Mouse (Mus musculus): ENCODE results near the gene Lpp. TPM values are rescaled to one million over a fixed set of nuclear protein-coding genes. Genes with fewer than 3 reads are reported as not detected.

Lpp gene
- total RNA-seq, 2 experiments from 2014 or later: 5.9 to 6.0 TPM

GRCm38 (mm10) chr16:24490751-24491485 is 97.6 kb downstream of the Lpp start:
- intact Hi-C loops (cut with DNase I): no loop called here
- DNase-seq (ENCODE audit: low spot score in 2 of 2): no peak

GRCm38 (mm10) chr16:24491486-24491758 is 98.1 kb downstream of the Lpp start:
- intact Hi-C loops (cut with DNase I): no loop called here
- no peak for DNase-seq (ENCODE audit: low spot score in 2 of 2)

GRCm38 (mm10) chr16:24492194-24492940 is 99.1 kb downstream of the Lpp start:
- intact Hi-C loops (cut with DNase I): no loop called here
- no peak for DNase-seq (ENCODE audit: low spot score in 2 of 2)

- DNase-seq (ENCODE audit: low spot score in 2 of 2): no peak
Measured at GRCm38 (mm10) chr16:24494531-24494930, 101.2 kb downstream of the Lpp start.

DNA sequence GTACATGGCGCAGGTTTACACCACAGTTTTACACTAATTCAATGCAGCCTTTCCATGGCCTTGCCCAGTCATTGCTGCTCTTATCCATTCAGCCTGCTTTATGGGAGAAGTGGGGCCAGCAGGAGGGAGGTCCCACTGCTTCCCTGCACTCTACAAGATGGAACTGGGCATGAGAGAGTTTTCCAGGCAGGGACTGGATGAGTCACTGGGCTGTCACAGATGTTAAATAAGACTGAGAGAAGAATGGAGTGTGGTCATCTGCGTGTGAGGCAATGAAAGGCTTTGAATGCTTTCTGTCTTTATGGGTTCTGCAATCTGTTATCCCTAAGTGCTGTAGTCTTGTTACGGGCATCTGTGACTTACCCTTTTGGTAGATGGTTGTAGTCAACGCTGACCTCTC is 102.2 kb downstream of the Lpp start:
- DNase-seq (ENCODE audit: low spot score in 2 of 2): no peak
- intact Hi-C loops (cut with DNase I): no loop called here

More at GRCm38 (mm10) chr16:24494531-24494930, 101.2 kb downstream of the Lpp start:
- intact Hi-C loops (cut with DNase I): no loop called here

DNA sequence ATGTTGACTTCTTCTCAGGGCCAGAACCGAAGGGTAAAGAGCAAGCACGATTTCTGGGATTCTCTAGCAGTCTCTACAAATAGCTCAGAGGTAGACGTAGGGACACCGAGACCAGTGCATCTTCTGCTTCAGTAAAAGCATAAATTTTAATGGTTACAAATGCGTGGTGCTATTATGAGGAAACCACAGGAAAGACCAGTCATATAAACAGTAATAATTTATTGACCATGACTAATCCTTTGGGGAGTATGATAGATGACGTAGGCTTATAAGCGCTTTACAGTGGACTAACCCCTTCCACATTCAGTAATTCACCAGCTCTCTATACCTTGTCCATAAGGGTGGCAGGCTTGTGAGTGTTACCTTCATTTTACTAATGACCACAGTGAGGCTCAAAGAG is 103.3 kb downstream of the Lpp start:
- intact Hi-C loops (cut with DNase I): no loop called here
- no peak for DNase-seq (ENCODE audit: low spot score in 2 of 2)

DNA sequence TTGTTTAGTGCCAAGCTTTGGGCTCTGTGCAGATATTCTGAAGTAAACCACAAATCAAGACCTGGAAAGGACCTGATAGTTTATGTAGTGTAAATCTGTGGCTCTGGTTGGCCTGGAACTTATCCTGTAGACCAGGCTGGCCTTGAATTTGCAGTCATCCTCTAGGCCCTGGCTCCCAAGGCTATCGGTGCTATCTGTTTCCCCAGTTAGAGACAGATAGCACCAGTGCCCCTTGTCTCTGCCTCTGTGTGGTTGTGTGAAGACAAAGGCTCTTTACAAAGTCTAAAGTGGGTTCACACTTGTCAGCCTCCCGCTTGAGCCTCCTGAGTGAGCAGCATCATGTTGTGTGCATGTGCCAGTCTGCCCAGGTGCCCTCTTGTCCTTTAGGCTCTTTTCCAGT is 104.1 kb downstream of the Lpp start:
- DNase-seq (ENCODE audit: low spot score in 2 of 2): no peak
- intact Hi-C loops (cut with DNase I): no loop called here

GRCm38 (mm10) chr16:24498103-24498659 is 104.9 kb downstream of the Lpp start:
- no peak for DNase-seq (ENCODE audit: low spot score in 2 of 2)
- intact Hi-C loops (cut with DNase I): no loop called here

GRCm38 (mm10) chr16:24501197-24501596 is 107.9 kb downstream of the Lpp start:
- intact Hi-C loops (cut with DNase I): no loop called here

DNA sequence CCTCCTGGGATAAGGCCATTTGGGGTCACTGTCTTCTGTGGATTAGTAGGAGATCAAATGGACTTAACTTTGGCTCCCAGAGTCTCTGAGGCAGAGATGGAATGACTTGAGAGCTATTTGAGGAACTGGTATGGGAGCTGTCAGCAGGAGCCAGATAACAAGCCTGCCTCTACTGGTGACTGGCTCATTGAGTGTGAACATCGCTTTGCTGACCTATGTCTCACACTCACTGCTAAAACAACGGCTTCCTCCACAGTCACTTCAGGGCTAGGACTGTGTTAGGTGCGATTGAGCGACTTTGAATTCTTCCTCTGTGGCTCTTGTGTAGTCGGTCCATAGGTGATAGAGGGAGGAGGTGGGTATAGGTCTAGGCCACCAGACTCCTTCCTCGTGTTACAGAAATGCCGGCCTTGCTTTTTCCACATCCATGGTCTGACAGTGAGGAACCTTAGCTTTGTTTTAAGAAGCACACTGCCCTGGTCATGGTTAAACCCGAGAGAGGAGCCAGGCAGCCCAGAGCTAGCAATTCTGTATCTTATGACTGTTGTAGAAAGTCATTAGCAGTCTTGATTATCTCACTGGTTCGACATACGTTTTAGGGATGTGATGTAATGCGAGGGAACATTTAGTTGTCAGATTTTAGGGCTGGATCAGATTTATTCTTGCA is 108.5 kb downstream of the Lpp start:
- intact Hi-C loops (cut with DNase I): no loop called here
- no peak for DNase-seq (ENCODE audit: low spot score in 2 of 2)

More at GRCm38 (mm10) chr16:24501197-24501596, 107.9 kb downstream of the Lpp start:
- DNase-seq (ENCODE audit: low spot score in 2 of 2): no peak

DNA sequence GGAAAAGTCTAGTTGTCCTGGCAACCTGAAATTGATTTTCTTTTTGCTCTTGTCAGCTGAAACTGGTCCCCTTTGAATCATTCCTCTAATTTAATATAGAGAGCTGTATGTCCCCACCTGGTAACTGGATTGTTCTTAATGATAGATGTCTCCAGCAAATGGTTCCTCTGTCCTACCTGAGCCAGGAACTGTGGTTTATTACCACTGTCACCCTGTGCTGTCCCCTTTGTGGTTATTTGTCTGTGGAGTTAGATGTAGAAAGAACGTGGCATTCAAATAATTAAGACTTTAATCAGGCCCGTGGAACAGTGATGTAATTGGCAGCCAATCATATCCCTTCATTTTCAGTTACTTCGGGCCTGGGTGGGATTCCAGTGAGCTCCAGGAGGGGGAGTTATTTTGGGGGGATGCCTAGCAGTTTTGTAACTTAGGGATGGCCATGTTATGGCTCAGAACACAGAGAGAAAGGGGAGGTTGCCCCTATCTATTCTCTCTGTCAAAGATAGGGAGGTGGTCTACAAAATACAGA is 109.1 kb downstream of the Lpp start:
- no peak for DNase-seq (ENCODE audit: low spot score in 2 of 2)
- intact Hi-C loops (cut with DNase I): no loop called here

DNA sequence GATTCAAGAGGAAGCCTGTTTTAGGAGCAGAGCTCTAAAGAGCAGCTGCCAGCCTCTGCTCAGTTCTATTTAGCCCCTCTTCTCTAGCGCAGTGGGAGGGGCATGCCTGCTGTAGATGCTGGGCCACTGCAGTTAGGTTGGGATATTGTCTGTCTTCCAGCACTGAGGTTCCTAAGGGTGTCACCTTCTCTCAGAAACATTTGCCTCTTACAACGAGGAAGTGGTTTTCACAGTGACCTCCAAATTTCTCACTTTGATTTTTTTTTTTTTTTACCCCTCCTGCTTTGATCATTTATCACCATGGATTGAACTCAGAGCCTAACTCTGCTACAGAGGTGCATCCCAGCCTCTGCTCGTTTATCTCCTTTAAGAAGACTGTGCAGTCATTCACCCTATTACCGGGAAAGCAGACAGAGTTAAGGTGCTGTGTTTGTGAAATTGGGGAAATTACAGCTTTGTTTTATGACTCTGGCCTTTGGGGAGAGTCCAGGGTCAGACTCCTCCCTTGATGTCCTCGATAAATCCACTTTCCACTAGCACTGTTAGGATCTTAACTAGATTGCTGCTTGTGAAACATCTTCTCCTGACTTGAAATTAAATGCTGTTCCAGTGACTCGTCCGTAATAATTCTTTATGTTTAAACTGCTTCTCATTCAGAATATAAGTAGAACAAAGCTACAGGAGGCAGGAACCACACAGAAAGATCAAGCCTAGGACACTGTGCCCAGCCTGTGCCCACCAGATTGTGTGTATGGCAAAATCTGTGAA is 111.7 kb downstream of the Lpp start:
- intact Hi-C loops (cut with DNase I): no loop called here
- DNase-seq (ENCODE audit: low spot score in 2 of 2): no peak

- intact Hi-C loops (cut with DNase I): no loop called here
- no peak for DNase-seq (ENCODE audit: low spot score in 2 of 2)
Measured at GRCm38 (mm10) chr16:24506237-24506636, 112.9 kb downstream of the Lpp start.

- intact Hi-C loops (cut with DNase I): no loop called here
- DNase-seq (ENCODE audit: low spot score in 2 of 2): no peak
Measured at GRCm38 (mm10) chr16:24506740-24507139, 113.4 kb downstream of the Lpp start.

- intact Hi-C loops (cut with DNase I): no loop called here
- no peak for DNase-seq (ENCODE audit: low spot score in 2 of 2)
Measured at GRCm38 (mm10) chr16:24507927-24508540, 114.7 kb downstream of the Lpp start.

DNA sequence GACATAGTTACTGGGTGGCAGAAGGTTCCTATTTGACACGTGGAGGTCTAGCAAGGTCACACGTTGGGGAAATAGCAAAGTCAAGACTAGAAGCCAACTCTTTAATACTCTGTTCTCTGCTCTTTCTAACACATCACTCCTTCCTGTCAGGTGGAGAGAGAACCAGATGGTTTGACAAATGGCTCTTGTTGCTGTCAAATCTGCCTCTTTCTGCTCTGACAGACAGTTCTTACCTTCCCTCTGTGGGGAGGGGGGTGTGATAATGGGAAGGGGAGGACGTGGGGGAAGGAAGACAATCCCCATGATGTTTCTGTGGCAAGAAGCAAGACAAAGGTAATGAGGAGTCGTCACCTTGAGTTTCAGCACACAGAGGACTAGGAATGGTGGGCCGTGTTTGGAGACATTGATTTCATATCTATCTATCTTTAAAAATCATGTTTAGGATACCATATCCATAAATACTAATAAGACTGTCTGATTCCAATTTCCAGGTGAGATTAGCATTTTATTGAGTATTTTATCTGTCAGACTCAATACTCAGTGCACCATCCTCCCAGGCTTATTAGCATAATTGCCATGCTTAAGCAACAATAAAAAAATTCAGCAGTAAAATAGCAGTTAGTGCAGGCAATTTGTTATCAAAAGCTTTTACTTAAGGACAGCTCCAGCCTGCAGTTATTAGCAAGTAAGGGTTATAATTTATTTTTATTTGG is 115.9 kb downstream of the Lpp start:
- intact Hi-C loops (cut with DNase I): no loop called here
- no peak for DNase-seq (ENCODE audit: low spot score in 2 of 2)

- DNase-seq (ENCODE audit: low spot score in 2 of 2): no peak
- intact Hi-C loops (cut with DNase I): no loop called here
Measured at GRCm38 (mm10) chr16:24509813-24510166, 116.5 kb downstream of the Lpp start.

- intact Hi-C loops (cut with DNase I): no loop called here
- no peak for DNase-seq (ENCODE audit: low spot score in 2 of 2)
Measured at GRCm38 (mm10) chr16:24513228-24513627, 119.9 kb downstream of the Lpp start.
